Mouse (Mus musculus) embryonic fibroblast, embryonic 13.5 days (primary cell): Measurements from ENCODE around the gene Ntng1.

Experiments
- CTCF ChIP-seq: IDR thresholded peaks from 2 replicates; pipeline ENCODE4 v1.5.1; 2011; ENCODE audit warnings: mild to moderate bottlenecking, control low read depth, low read length, moderate library complexity, borderline replicate concordance; ENCODE audit not compliant: insufficient read depth
- POLR2A ChIP-seq: IDR thresholded peaks from 2 replicates; pipeline ENCODE4 v1.6.1; 2011; ENCODE audit warnings: low read depth, mild to moderate bottlenecking, control low read depth, low read length, moderate library complexity

DNA sequence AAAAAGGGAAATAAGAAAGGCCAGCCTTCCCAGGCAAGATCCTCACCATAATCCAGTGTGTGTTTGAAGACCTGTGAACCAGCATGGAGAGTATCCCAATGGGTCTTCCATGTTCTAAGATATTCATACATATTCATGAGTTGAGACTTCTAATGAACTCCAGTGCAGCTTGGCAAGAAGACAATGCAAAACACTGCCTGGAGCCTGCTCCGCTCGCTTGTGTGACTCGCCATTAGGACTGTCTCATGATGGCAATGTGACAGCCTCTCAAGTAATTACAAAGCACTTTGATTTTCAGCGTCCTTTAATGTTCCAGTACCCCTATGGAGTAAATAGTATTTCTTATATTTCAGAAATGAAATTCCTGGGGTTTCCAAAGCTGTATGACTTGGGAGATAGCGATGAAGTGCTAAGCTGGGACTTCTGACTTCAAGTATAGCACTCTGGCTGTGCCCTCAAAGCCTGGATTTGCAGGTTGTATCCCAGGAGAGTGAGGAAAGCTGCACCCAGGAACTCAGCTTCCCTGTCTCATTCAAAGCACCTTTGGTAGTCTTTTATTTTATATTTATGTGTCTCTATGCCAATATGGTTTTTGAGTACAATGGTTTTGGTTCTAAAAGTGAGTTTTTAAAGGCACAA is 412.1 kb downstream of the Ntng1 start:
- TF ChIP-seq CTCF (no peak), POLR2A (no peak)
